Mouse (Mus musculus) cerebellum, adult 2 months (tissue): ENCODE results near the gene Map3k9. TPM values are rescaled to one million over a fixed set of nuclear protein-coding genes. Genes with fewer than 3 reads are reported as not detected.

Experiments
- DNase-seq, 2 experiments: peaks; one replicate each; pipeline ENCODE4 v3.0.0; 2021
- H3K27ac ChIP-seq: fragments of 200-500 bp; 2 replicates; pipeline ENCODE4 v1.5.1; 2012; ENCODE audit warnings: low read length, control low read depth, inconsistent platforms; ENCODE audit not compliant: insufficient read depth
- H3K27me3 ChIP-seq: fragments of 200-500 bp; 2 replicates; pipeline ENCODE4 v1.6.1; 2012; ENCODE audit warnings: inconsistent platforms, mild to moderate bottlenecking, low read length, moderate library complexity; ENCODE audit not compliant: control insufficient read depth, insufficient read depth
- H3K4me1 ChIP-seq: fragments of 200-500 bp; 2 replicates; pipeline ENCODE4 v1.6.1; 2011; ENCODE audit warnings: low read length; ENCODE audit not compliant: control insufficient read depth, insufficient read depth
- H3K4me3 ChIP-seq: fragments of 200-500 bp; replicated peaks from 2 replicates; pipeline ENCODE3; 2011; ENCODE audit warnings: mild to moderate bottlenecking, low read depth, low read length, control low read depth; ENCODE audit not compliant: insufficient read depth
- CTCF ChIP-seq: fragments of 200-500 bp; IDR thresholded peaks from 2 replicates; pipeline ENCODE4 v1.5.1; 2011; ENCODE audit warnings: low read depth, mild to moderate bottlenecking, control low read depth, low read length, moderate library complexity, borderline replicate concordance; ENCODE audit not compliant: insufficient read depth
- POLR2A ChIP-seq: fragments of 200-500 bp; IDR thresholded peaks from 2 replicates; pipeline ENCODE4 v1.6.1; 2011; ENCODE audit warnings: low read length, control low read depth, borderline replicate concordance; ENCODE audit not compliant: insufficient read depth
- WGBS: fragments of 180-500 bp; shearing (Covaris S2); methylation state at CpG from one replicate; pipeline ENCODE4 v1.1.7; 2018; 5-methylcytosine and 5-hydroxymethylcytosine counted together
- polyA plus RNA-seq: library from polyadenylated mRNA; depleted of rRNA; stranded (reverse); fragments of >200 nt; gene quantifications from 2 replicates; pipeline ENCODE4 v1.2.3, GENCODE M21; 2012; rRNA removed

The Map3k9 gene
- polyA plus RNA-seq, result 14.4 and 15.5 TPM in 2 replicates

DNA sequence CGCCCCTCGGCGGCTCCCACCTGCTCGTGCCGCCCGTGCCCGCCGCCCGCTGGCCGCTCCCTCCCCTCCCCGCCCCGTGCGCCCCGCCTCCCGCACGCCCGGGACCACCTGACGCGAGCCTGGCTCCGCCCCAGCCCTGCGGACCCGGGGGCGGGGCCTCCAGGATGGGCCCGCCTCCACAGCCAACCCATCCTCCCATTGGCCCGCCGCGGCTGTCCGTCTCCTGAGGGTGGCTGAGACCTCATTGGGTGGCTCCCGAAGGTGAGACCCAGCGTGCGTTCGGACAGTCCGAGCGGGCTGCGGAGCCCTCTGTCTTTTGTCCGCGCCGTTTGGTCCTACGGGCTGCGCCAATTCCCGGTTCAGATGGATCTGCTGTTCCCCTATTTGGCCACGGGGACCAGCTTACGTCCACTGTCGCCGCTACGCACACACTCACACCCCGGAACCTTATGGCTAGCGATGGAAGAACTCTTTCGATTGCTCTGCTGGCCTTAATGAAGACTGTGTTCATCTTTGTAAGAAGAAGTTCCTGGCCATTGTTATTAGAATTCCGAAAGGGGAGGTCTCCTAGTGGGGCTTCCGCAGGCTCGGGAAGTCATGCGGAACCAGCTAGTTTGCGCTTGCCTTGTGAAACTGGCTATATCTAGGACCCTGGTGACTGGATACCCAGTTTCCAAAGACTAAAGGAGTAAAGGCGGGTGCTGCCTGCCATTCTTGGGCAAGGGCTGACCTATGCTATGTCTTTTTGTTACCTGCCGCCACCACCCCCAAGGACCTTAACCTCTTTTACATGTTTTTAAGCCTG is at the start of gene Map3k9:
Gene Map3k9, minus strand, starts transcription at position 71 of the 805 bp plus-strand sequence.
- peak; percentile 94 for TF ChIP-seq POLR2A
- TF ChIP-seq CTCF, result peak; percentile 47; the same call in 1 of the 2 replicates
- WGBS, result under 1% methylated on average over 48 of the region's 56 CpGs
- peak within 1 kb of the TSS; percentile 62 for H3K27ac ChIP-seq
- peak within 1 kb of the TSS; percentile 86 for H3K4me3 ChIP-seq
- peak; percentile 97 to 98 for DNase-seq
- H3K27me3 ChIP-seq, result no peaks in the 10 kb centered on the region
- H3K4me1 ChIP-seq, result peaks cover 2% of the 10 kb centered on the region; the same call in 1 of the 2 replicates

- Histone ChIP-seq H3K4me3 (no peak overlapping the region), H3K27ac (no peak overlapping the region), H3K27me3 (no peaks in the 10 kb centered on the region), H3K4me1 (peaks cover 1% of the 10 kb centered on the region; the same call in 1 of the 2 replicates)
- no peak for DNase-seq
- 83% methylated on average over 2 of the region's 2 CpGs for WGBS
- TF ChIP-seq POLR2A, result no peak
- TF ChIP-seq CTCF, result no peak
These were observed 47.4 kb upstream of the Map3k9 start for GRCm38 (mm10) chr12:81828355-81828754.

GRCm38 (mm10) chr12:81822778-81823480 is 42.0 kb upstream of the Map3k9 start:
- peak; percentile 69 to 80 for DNase-seq
- H3K4me1 ChIP-seq, result peaks cover 17% of the 10 kb centered on the region; the same call in 1 of the 2 replicates
- H3K27me3 ChIP-seq, result no peaks in the 10 kb centered on the region
- TF ChIP-seq CTCF (no peak), POLR2A (no peak)
- WGBS, result 28% methylated on average over 4 of the region's 4 CpGs
- no peak overlapping the region for H3K4me3 ChIP-seq
- H3K27ac ChIP-seq, result no peak overlapping the region

DNA sequence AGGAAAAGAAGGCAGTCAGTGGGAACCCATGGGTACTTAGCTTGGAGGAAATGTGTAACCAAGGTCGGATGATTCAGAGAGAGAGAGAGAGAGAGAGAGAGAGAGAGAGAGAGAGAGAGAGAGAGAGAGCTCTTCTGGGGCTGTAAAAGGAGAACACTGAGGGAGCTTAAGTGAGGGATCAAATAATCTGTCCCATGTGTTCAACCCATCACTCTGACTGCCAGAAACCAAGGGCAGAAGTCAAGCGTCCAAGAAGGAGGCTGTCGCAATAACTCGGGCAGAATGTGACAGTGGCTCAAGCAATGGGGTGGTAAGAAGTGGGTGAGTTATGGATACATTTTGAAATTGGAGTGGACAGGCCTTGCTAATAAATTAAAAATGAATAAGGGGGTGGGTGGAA is 41.2 kb upstream of the Map3k9 start:
- Histone ChIP-seq H3K27me3 (no peaks in the 10 kb centered on the region), H3K27ac (no peak overlapping the region), H3K4me3 (no peak overlapping the region), H3K4me1 (peaks cover 17% of the 10 kb centered on the region; the same call in 1 of the 2 replicates)
- no peak for DNase-seq
- WGBS, result 86% methylated on average over 4 of the region's 4 CpGs
- TF ChIP-seq CTCF (no peak), POLR2A (no peak)

DNA sequence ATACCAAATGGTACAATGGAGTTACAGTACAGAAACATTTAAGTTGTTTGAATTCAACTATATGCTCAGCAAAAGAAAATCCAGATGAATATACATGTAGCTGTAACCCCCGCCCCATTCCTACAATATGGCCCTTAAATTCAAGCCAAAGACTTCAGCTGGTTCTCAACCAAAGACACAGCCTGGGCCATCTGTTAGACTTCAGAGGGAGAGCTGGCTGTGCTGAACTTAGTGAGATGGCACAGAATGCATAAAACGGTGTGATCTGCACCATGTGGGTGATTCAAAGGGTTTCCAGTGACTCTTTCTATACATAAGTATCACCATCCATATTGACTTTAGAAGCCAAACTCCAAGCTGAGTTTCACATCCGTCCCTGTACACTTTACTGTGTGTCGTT is 39.7 kb upstream of the Map3k9 start:
- H3K27ac ChIP-seq, result no peak overlapping the region
- DNase-seq, result peak; percentile 39 to 77
- no peak for TF ChIP-seq POLR2A
- TF ChIP-seq CTCF, result no peak
- no peaks in the 10 kb centered on the region for H3K27me3 ChIP-seq
- WGBS, result 41% methylated on average over 4 of the region's 4 CpGs
- H3K4me1 ChIP-seq, result peaks cover 17% of the 10 kb centered on the region; the same call in 1 of the 2 replicates
- no peak overlapping the region for H3K4me3 ChIP-seq

- WGBS, result 65% methylated on average over 6 of the region's 6 CpGs
- Histone ChIP-seq H3K4me1 (peaks cover 11% of the 10 kb centered on the region; the same call in 1 of the 2 replicates), H3K27ac (no peak overlapping the region), H3K4me3 (no peak overlapping the region), H3K27me3 (no peaks in the 10 kb centered on the region)
- DNase-seq, result no peak
- TF ChIP-seq POLR2A (no peak), CTCF (no peak)
These were observed 36.1 kb upstream of the Map3k9 start for GRCm38 (mm10) chr12:81817126-81817505.

GRCm38 (mm10) chr12:81816330-81817125 is 35.6 kb upstream of the Map3k9 start:
- Histone ChIP-seq H3K27ac (no peak overlapping the region), H3K4me1 (peaks cover 11% of the 10 kb centered on the region; the same call in 1 of the 2 replicates)
- WGBS, result 47% methylated on average over 10 of the region's 10 CpGs

More at GRCm38 (mm10) chr12:81816330-81817125, 35.6 kb upstream of the Map3k9 start:
- H3K27me3 ChIP-seq, result no peaks in the 10 kb centered on the region
- H3K4me3 ChIP-seq, result no peak overlapping the region
- no peak for DNase-seq
- TF ChIP-seq CTCF (no peak), POLR2A (no peak)
